Mouse (Mus musculus) heart, adult 18-20 months (tissue): ENCODE data around the gene Clk1. TPM values are rescaled to one million over a fixed set of nuclear protein-coding genes. Genes with fewer than 3 reads are reported as not detected.

Experiments used
- DNase-seq, 2 experiments: peaks; one replicate each; pipeline ENCODE4 v3.0.0; 2021 to 2022; ENCODE audit warnings: mixed read lengths in 1 of 2
- long read RNA-seq, 2 experiments: library from polyadenylated mRNA; stranded (forward); transcript quantifications; one replicate each; pipeline ENCODE4 v2.0.0; 2021
- total RNA-seq, 2 experiments: library from RNA; stranded (reverse); gene quantifications; 2 replicates each; pipeline ENCODE4 v1.2.3; 2021

Gene Clk1
- total RNA-seq = 10 to 100 TPM; 43.0 to 61.3 TPM
- long read RNA-seq, experiment 1, full-length matches to known transcripts = 4 of 8 reads
- long read RNA-seq, experiment 1, partial matches to known transcripts = 3 of 8 reads
- long read RNA-seq, experiment 1, other reads (novel, unspliced or antisense) = 1 of 8 reads
- long read RNA-seq, experiment 2, full-length matches to known transcripts = 4 of 8 reads
- long read RNA-seq, experiment 2, partial matches to known transcripts = 4 of 8 reads
- long read RNA-seq, experiment 2, other reads (novel, unspliced or antisense) = 0 of 8 reads

GRCm38 (mm10) chr1:58423371-58424248, at the start of gene Clk1:
Gene Clk1, minus strand, starts transcription at chr1:58424066.
- DNase-seq = peak; percentile 99 to 100

- no peak for DNase-seq
Observed at GRCm38 (mm10) chr1:58465561-58465960, 41.7 kb upstream of the Clk1 start.

GRCm38 (mm10) chr1:58465042-58465441, 41.2 kb upstream of the Clk1 start:
- DNase-seq = no peak

GRCm38 (mm10) chr1:58463935-58464334, 40.1 kb upstream of the Clk1 start:
- no peak for DNase-seq

- DNase-seq = no peak
Observed at GRCm38 (mm10) chr1:58460566-58460965, 36.7 kb upstream of the Clk1 start.

- DNase-seq = no peak
Observed at GRCm38 (mm10) chr1:58458867-58459266, 35.0 kb upstream of the Clk1 start.

GRCm38 (mm10) chr1:58458175-58458574, 34.3 kb upstream of the Clk1 start:
- no peak for DNase-seq

GRCm38 (mm10) chr1:58454316-58454715, 30.4 kb upstream of the Clk1 start:
- no peak for DNase-seq

GRCm38 (mm10) chr1:58448396-58448795, 24.5 kb upstream of the Clk1 start:
- no peak for DNase-seq

- DNase-seq = no peak
Observed at GRCm38 (mm10) chr1:58447766-58448165, 23.9 kb upstream of the Clk1 start.

GRCm38 (mm10) chr1:58445861-58446260, 22.0 kb upstream of the Clk1 start:
- DNase-seq = no peak

- peak; percentile 89 to 91 for DNase-seq
Observed at GRCm38 (mm10) chr1:58445143-58445722, 21.4 kb upstream of the Clk1 start, which contains the start of the genes Nif3l1 and Ppil3. Gene Nif3l1, plus strand, starts transcription at chr1:58445151. Gene Ppil3, minus strand, starts transcription at chr1:58445486.

GRCm38 (mm10) chr1:58444691-58445090, 20.8 kb upstream of the Clk1 start:
- no peak for DNase-seq

GRCm38 (mm10) chr1:58424551-58424950, 685 bp upstream of the Clk1 start:
- DNase-seq = no peak

GRCm38 (mm10) chr1:58422879-58423278, 987 bp downstream of the Clk1 start:
- peak; percentile 69 for DNase-seq

GRCm38 (mm10) chr1:58420961-58421360, 2.9 kb downstream of the Clk1 start:
- DNase-seq = peak in 1 of 2 experiments; percentile 39

GRCm38 (mm10) chr1:58420032-58420431, 3.8 kb downstream of the Clk1 start:
- DNase-seq = no peak

GRCm38 (mm10) chr1:58416048-58416447, 7.8 kb downstream of the Clk1 start:
- DNase-seq = no peak

- no peak for DNase-seq
Observed at GRCm38 (mm10) chr1:58415442-58415841, 8.4 kb downstream of the Clk1 start.

GRCm38 (mm10) chr1:58410776-58411175, 13.1 kb downstream of the Clk1 start:
- no peak for DNase-seq

GRCm38 (mm10) chr1:58410198-58410588, 13.7 kb downstream of the Clk1 start:
- DNase-seq = no peak

GRCm38 (mm10) chr1:58409553-58410197, 14.2 kb downstream of the Clk1 start:
- DNase-seq = no peak
